Mouse (Mus musculus): Measurements from ENCODE around the gene Abr.

DNA sequence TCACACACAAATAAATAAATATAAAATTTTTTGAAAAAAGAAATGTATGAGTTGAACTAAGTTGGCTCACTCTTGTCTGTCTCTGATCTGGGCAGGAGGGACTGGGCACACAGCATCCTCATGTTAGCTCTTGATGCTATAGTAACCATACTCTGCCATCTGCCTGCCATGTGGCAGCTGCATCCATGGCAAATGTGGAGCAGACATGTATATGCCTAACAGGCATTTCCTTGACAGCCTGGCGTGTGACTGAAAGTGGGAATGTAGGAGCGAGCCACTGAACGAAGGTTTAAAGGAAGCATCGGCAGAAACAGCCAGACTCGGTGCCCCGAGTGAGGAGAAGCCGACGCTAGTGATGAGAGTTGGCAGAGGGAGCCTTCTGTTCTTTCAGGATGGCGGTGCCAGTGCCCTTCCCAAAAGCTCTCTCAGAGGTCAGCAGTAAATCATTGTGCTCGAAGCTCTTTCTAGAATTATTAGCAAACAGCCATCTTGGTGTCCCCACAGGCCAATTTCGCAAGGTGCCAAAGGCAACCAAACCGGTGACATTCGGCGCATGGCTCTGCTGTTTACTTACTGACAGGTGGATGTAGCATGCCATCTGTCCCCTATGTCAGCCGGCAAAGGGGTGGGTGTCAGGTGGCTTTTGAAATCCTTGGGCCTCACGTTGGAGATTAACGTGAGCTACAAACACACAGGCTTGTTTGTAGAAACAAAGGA lies 17.3 kb upstream of the Abr start:
- no peak for TF ChIP-seq POLR2A (IDR thresholded peaks at IDR 0.05; ENCODE audit: low read depth, low read length)
- TF ChIP-seq CTCF (IDR thresholded peaks at IDR 0.05; ENCODE audit: borderline replicate concordance, insufficient read depth, low read length): no peak
